Comparison of ENCODE assay signal across 1 mouse cellular context in the genomic region with DNA sequence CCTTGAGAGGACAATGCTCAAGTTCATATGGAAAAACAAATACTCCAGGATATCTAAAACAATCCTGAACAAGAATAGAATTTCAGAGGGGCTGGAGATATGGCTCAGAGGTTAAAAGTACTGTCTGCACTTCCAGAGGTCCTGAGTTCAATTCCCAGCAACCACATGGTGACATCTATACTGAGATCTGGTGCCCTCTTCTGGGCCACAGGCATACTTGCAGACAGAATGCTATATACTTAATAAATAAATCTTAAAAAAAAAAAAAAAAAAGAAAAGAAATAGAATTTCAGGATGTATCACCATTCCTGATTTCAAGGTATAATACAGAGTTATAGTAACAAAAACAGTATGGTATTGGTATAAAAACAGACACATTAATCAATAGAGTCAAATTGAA.
TF ChIP-seq lines count a peak whose summit lies in the region.

No protein-coding gene starts in this region.

TF ChIP-seq in MEL, 35 proteins besides CTCF, POLR2A, EP300 and RAD21:
- TF ChIP-seq RCOR1 (IDR thresholded peaks at IDR 0.05; ENCODE audit: low read depth, low read length) = no peak
- TF ChIP-seq UBTF (IDR thresholded peaks at IDR 0.05; ENCODE audit: borderline replicate concordance, insufficient read depth, low read depth, low read length) = no peak
- peak; percentile 22; the same call in 1 of the 2 replicates for TF ChIP-seq SMC3 (IDR thresholded peaks at IDR 0.05; ENCODE audit: low read depth, low read length)
- TF ChIP-seq MAZ (IDR thresholded peaks at IDR 0.05; ENCODE audit: low read depth, low read length) = no peak
- no peak for TF ChIP-seq ZC3H11A (IDR thresholded peaks at IDR 0.05; ENCODE audit: low read depth, low read length)
- TF ChIP-seq ZNF384 (IDR thresholded peaks at IDR 0.05; ENCODE audit: low read depth, low read length) = peak; percentile 71
- TF ChIP-seq MXI1 (IDR thresholded peaks at IDR 0.05; ENCODE audit: low read depth, low read length) = no peak
- TF ChIP-seq ZMIZ1 (IDR thresholded peaks at IDR 0.05; ENCODE audit: low read depth, low read length) = no peak
- TF ChIP-seq BHLHE40 (IDR thresholded peaks at IDR 0.05; ENCODE audit: borderline replicate concordance, low read depth, low read length) = no peak
- no peak for TF ChIP-seq MYB (IDR thresholded peaks at IDR 0.05; ENCODE audit: low read depth, low read length)
- TF ChIP-seq MAX (IDR thresholded peaks at IDR 0.05; ENCODE audit: low read length) = no peak
- no peak for TF ChIP-seq ZKSCAN1 (IDR thresholded peaks at IDR 0.05; ENCODE audit: low read depth, low read length)
